Mouse (Mus musculus): ENCODE measurements around the gene Ube2k. TPM values are rescaled to one million over a fixed set of nuclear protein-coding genes. Genes with fewer than 3 reads are reported as not detected.

Ube2k gene
- polyA plus RNA-seq, 1 experiment: 22.7 TPM

- 83% methylated on average over 4 of the region's 4 CpGs for WGBS
- no peak for DNase-seq (ENCODE audit: low read depth, low spot score)
These were observed 73.5 kb downstream of the Ube2k start for GRCm38 (mm10) chr5:65610541-65610940.

DNA sequence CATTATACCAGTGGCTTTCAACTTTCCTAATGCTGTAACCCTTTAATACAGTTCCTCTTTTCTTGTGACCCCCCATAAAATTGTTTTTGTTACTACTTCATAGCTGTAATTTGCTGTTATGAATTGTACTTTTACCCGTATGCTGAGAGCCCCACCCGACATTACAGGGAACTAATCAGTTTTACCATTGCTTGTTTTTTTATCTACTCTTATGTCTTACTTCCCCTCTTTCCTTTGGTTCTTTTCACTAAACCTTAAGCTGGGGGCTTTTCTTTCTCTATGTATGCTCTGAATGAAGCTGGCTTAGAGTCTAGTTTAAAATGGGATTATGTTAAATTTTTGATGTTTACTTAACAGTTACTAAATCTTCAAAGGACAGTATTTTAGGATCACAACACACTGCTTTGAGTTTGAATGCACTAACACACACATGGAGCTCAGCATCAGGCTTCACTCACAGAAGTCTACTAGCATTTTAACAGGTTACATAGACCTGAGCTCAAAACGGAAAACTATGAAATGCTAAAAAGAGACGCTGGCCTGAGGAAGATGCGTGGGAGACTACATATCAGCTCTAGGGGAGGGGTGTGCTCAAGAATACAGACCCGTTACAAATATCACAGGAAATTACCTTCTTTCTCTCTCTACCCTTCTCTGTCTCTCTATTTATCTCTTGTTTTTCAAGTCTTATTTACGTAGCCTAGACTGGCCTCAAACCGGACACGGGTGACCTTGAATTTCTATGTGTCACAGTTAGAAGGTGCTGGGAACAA, 76.3 kb downstream of the Ube2k start:
- DNase-seq (ENCODE audit: low read depth, low spot score): no peak
- WGBS: 65% methylated on average over 9 of the region's 9 CpGs

DNA sequence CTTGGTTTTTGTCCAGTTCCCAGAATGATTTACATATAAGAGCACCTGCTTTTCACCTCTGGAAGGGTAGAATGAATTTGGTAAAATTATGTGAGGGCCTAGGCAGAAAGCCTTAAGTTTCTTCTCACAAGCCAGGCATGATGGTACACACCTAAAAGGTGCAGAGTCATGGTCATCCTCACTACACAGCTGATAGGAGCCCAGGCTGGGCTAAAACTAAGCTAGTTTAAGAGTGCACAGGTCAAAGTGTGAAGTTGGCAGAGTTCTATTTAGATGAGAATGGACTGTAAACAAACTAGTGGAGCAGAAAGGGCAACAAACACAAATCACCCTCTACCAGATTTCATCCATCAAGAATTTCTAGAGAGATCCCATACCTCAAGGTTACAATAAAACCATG, 87.3 kb downstream of the Ube2k start:
- no peak for DNase-seq (ENCODE audit: low read depth, low spot score)

DNA sequence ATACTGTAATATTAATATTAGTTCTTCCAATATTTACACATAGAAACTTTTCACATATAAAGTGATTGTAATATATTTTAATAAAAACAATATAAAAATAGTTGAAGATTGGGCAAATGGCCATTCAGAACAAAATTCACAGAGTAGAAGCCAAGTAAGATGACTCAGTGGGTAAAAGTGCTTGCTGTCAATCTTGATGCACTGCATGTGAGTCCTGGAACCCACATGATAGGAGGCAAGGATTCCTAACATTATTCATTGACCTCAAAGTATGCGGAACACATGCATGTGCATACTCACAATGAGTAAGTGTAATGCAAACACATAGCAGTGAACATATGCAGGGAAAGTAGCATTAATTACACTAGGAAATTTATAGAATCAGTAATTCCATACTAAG, 101.9 kb downstream of the Ube2k start:
- WGBS: 92% methylated on average over 1 of the region's 1 CpGs
- no peak for DNase-seq (ENCODE audit: low read depth, low spot score)

Other genes with a start within 250 kb of the Ube2k start
- 12.0 and 13.6 TPM in 2 replicates for gene Rfc1, start 201.6 kb upstream of the Ube2k start, polyA plus RNA-seq (2012; rRNA removed)
- gene Klb, start 188.9 kb upstream of the Ube2k start, polyA plus RNA-seq (2012; rRNA removed): 0.36 and 0.40 TPM in 2 replicates
- gene Rpl9, start 145.8 kb upstream of the Ube2k start, polyA plus RNA-seq (2012; rRNA removed): 361 TPM in 2 replicates
- gene Lias, start 145.7 kb upstream of the Ube2k start, polyA plus RNA-seq (2012; rRNA removed): 13.4 and 17.8 TPM in 2 replicates
- 26.6 and 48.3 TPM in 2 replicates for gene Ugdh, start 101.3 kb upstream of the Ube2k start, polyA plus RNA-seq (2012; rRNA removed)
- 0.62 TPM in 1 of 2 replicates, not detected in the other for gene Gm43552, start 44.4 kb upstream of the Ube2k start, polyA plus RNA-seq (2012; rRNA removed)
- gene Smim14, start within 50 bp of the Ube2k start, polyA plus RNA-seq (2012; rRNA removed): 111 and 119 TPM in 2 replicates
- 23.5 and 30.9 TPM in 2 replicates for gene Pds5a, start 161.0 kb downstream of the Ube2k start, polyA plus RNA-seq (2012; rRNA removed)
- gene N4bp2, start 226.3 kb downstream of the Ube2k start, polyA plus RNA-seq (2012; rRNA removed): 1.4 and 2.8 TPM in 2 replicates

Data from large intestine, adult 2 months (tissue).